Mouse (Mus musculus): Measurements from ENCODE around the gene Uba52. TPM values are rescaled to one million over a fixed set of nuclear protein-coding genes. Genes with fewer than 3 reads are reported as not detected.
A peak's percentile ranks its signal among the peaks of the same experiment; 100 is the strongest.
"Not testable (repeated sequence)": the region's sequence is repeated elsewhere in the genome, so short reads cannot be mapped to it uniquely, and the experiment has no call there.

Gene Uba52
- polyA plus RNA-seq, 1 experiment from 2014 or later = 1,265 TPM

- TF ChIP-seq CTCF (IDR thresholded peaks at IDR 0.05; ENCODE audit: low read depth) = no peak
- Histone ChIP-seq H3K9me3 (replicated peaks; ENCODE audit: low read length) (no peaks in the 10 kb centered on the region), H3K9ac (ENCODE audit: low read depth, low read length) (no peak overlapping the region), H3K4me1 (replicated peaks; ENCODE audit: insufficient read depth, low read length) (no peaks in the 10 kb centered on the region; the same call in 1 of the 2 replicates), H3K27me3 (ENCODE audit: insufficient read depth, low read length) (no peaks in the 10 kb centered on the region), H3K27ac (no peak overlapping the region), H3K36me3 (ENCODE audit: insufficient read depth, low read length) (peaks cover 12% of the 10 kb centered on the region; the same call in 1 of the 2 replicates), H3K4me2 (ENCODE audit: low read length) (no peak overlapping the region), H3K4me3 (replicated peaks; ENCODE audit: low read depth, low read length) (no peak overlapping the region)
- 91% methylated on average over 6 of the region's 6 CpGs for WGBS
- DNase-seq (ENCODE audit: low spot score) = no peak
- no peak for ATAC-seq (replicated peaks; ENCODE audit: low FRiP score, low read depth)
These were observed 8.4 kb upstream of the Uba52 start for GRCm38 (mm10) chr8:70519043-70519442.

DNA sequence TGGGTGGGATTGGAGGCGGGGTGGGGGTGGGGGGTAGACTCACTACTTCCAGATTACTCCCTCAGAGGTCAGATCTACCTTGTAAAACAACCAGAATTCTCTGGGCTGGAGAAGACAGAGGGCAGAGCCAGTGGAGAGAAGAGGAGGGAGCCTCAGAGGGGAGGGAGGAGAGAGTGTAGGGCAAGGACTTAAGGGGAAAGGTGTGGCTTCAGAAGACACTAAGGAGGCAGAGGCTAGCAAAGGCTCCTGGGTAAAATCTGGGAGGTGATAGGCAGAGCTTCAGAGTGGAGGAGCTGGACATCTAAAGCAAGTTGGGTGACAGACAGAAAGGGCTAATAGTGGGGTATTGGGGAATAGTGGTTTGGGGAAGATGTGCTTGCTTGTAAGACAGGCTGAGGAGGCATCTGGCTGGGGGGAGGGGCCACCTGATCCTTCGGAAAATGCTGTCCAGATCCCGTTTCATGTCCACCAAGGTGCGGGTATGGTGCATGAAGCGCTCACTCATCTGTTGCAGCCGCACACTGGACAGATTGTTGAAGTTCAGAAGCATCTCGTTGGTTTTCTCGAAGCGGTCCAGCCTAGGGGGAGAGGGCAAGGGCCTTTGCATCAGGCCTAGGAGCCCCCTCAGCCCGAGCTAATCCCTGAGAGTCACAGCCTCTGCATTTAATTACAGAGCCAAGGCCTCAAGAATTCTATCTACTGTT lies 7.5 kb upstream of the Uba52 start:
- Histone ChIP-seq H3K4me3 (replicated peaks; ENCODE audit: low read depth, low read length) (no peak overlapping the region), H3K4me2 (ENCODE audit: low read length) (no peak overlapping the region), H3K9ac (ENCODE audit: low read depth, low read length) (no peak overlapping the region), H3K27ac (no peak overlapping the region), H3K27me3 (ENCODE audit: insufficient read depth, low read length) (no peaks in the 10 kb centered on the region), H3K9me3 (replicated peaks; ENCODE audit: low read length) (no peaks in the 10 kb centered on the region), H3K4me1 (replicated peaks; ENCODE audit: insufficient read depth, low read length) (no peaks in the 10 kb centered on the region; the same call in 1 of the 2 replicates), H3K36me3 (ENCODE audit: insufficient read depth, low read length) (peaks cover 16% of the 10 kb centered on the region)
- DNase-seq (ENCODE audit: low spot score) (no peak), ATAC-seq (replicated peaks; ENCODE audit: low FRiP score, low read depth) (no peak)
- TF ChIP-seq CTCF (IDR thresholded peaks at IDR 0.05; ENCODE audit: low read depth) = no peak
- 53% methylated on average over 10 of the region's 10 CpGs for WGBS

GRCm38 (mm10) chr8:70513441-70513840 lies 2.8 kb upstream of the Uba52 start:
- Histone ChIP-seq H3K4me1 (replicated peaks; ENCODE audit: insufficient read depth, low read length) (0 out of 2 replicates have a peak, but pooled peaks cover 6% of the 10 kb centered on the region), H3K4me3 (replicated peaks; ENCODE audit: low read depth, low read length) (no peak overlapping the region), H3K9ac (ENCODE audit: low read depth, low read length) (no peak overlapping the region), H3K36me3 (ENCODE audit: insufficient read depth, low read length) (peaks cover 16% of the 10 kb centered on the region), H3K4me2 (ENCODE audit: low read length) (no peak overlapping the region), H3K9me3 (replicated peaks; ENCODE audit: low read length) (no peaks in the 10 kb centered on the region), H3K27me3 (ENCODE audit: insufficient read depth, low read length) (no peaks in the 10 kb centered on the region), H3K27ac (no peak overlapping the region)
- 70% methylated on average over 2 of the region's 2 CpGs for WGBS
- DNase-seq (ENCODE audit: low spot score) (no peak), ATAC-seq (replicated peaks; ENCODE audit: low FRiP score, low read depth) (no peak)
- no peak for TF ChIP-seq CTCF (IDR thresholded peaks at IDR 0.05; ENCODE audit: low read depth)

GRCm38 (mm10) chr8:70512253-70512903 lies 1.8 kb upstream of the Uba52 start:
- Histone ChIP-seq H3K4me3 (replicated peaks; ENCODE audit: low read depth, low read length) (no peak overlapping the region), H3K27me3 (ENCODE audit: insufficient read depth, low read length) (no peaks in the 10 kb centered on the region), H3K27ac (no peak overlapping the region), H3K4me2 (ENCODE audit: low read length) (no peak overlapping the region), H3K9me3 (replicated peaks; ENCODE audit: low read length) (no peaks in the 10 kb centered on the region), H3K4me1 (replicated peaks; ENCODE audit: insufficient read depth, low read length) (0 out of 2 replicates have a peak, but pooled peaks cover 6% of the 10 kb centered on the region), H3K36me3 (ENCODE audit: insufficient read depth, low read length) (peaks cover 19% of the 10 kb centered on the region), H3K9ac (ENCODE audit: low read depth, low read length) (no peak overlapping the region)
- no peak for ATAC-seq (replicated peaks; ENCODE audit: low FRiP score, low read depth)
- 92% methylated on average over 11 of the region's 11 CpGs for WGBS
- TF ChIP-seq CTCF (IDR thresholded peaks at IDR 0.05; ENCODE audit: low read depth) = no peak
- no peak for DNase-seq (ENCODE audit: low spot score)

DNA sequence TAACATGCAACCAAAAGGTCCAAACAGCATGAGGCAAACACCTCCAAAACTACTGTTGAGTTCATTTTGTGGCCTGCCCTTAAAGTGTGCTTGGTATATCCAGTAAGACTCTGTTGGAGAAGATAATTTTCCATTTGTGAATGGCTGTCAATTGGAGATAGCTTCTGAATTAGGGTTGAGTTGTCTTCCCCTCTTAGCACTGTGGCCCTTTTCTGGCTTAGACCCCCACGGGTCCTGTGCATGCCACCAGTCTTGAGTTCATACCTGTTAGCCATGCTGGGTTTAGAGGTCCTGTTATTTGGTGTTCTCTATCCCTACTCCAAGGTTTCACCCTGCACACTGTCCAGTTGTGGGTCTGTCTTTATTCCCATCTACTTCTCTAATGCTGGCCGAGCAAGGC lies 1.2 kb upstream of the Uba52 start:
- no peak for DNase-seq (ENCODE audit: low spot score)
- Histone ChIP-seq H3K27ac (no peak overlapping the region), H3K36me3 (ENCODE audit: insufficient read depth, low read length) (peaks cover 20% of the 10 kb centered on the region), H3K4me1 (replicated peaks; ENCODE audit: insufficient read depth, low read length) (0 out of 2 replicates have a peak, but pooled peaks cover 6% of the 10 kb centered on the region), H3K9ac (ENCODE audit: low read depth, low read length) (no peak overlapping the region), H3K4me2 (ENCODE audit: low read length) (no peak overlapping the region), H3K4me3 (replicated peaks; ENCODE audit: low read depth, low read length) (no peak overlapping the region), H3K9me3 (replicated peaks; ENCODE audit: low read length) (no peaks in the 10 kb centered on the region), H3K27me3 (ENCODE audit: insufficient read depth, low read length) (no peaks in the 10 kb centered on the region)
- TF ChIP-seq CTCF (IDR thresholded peaks at IDR 0.05; ENCODE audit: low read depth) = no peak
- WGBS = 90% methylated on average over 2 of the region's 2 CpGs
- ATAC-seq (replicated peaks; ENCODE audit: low FRiP score, low read depth) = no peak

DNA sequence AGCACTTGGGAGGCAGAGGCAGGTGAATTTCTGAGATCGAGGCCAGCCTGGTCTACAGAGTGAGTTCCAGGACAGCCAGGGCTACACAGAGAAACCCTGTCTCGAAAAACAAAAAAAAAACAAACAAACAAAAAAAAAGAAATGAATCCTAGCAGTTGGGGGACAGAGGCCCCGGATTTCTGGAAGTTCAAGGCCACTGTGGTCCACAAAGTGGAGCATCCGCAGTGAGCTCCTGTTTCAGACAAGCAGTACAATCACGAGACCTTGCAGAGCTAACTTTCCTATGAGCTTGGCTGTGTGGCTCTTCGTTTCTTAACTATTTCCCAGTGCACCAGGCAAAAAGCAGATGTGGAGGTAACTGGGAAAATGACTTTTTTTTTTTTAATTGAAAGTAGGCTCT lies 573 bp upstream of the Uba52 start:
- not testable (repeated sequence) for ATAC-seq (replicated peaks; ENCODE audit: low FRiP score, low read depth); H3K27me3 ChIP-seq (ENCODE audit: insufficient read depth, low read length); H3K9ac ChIP-seq (ENCODE audit: low read depth, low read length); DNase-seq (ENCODE audit: low spot score); H3K4me1 ChIP-seq (replicated peaks; ENCODE audit: insufficient read depth, low read length); H3K9me3 ChIP-seq (replicated peaks; ENCODE audit: low read length)
- Histone ChIP-seq H3K4me2 (ENCODE audit: low read length) (peak overlapping the region; percentile 95), H3K4me3 (replicated peaks; ENCODE audit: low read depth, low read length) (peak overlapping the region; percentile 84), H3K27ac (peak overlapping the region; percentile 93; the same call in 1 of the 2 replicates), H3K36me3 (ENCODE audit: insufficient read depth, low read length) (peaks cover 15% of the 10 kb centered on the region)
- 83% methylated on average over 6 of the region's 6 CpGs for WGBS
